Mouse (Mus musculus) E14TG2a.4 (cell line): ENCODE results near the gene Gid8.

Source experiments
- CTCF ChIP-seq: conservative IDR thresholded peaks from 2 replicates; pipeline ENCODE4 v1.5.1; 2014; ENCODE audit warnings: low read length
- POU5F1 ChIP-seq: IDR thresholded peaks from 2 replicates; pipeline ENCODE4 v1.6.1; 2014; ENCODE audit warnings: low read length, borderline replicate concordance

GRCm38 (mm10) chr2:180741421-180741820 is 31.5 kb downstream of the Gid8 start:
- TF ChIP-seq CTCF (no peak), POU5F1 (no peak)
